Mouse (Mus musculus): ENCODE results near the gene Trabd2b. TPM values are rescaled to one million over a fixed set of nuclear protein-coding genes. Genes with fewer than 3 reads are reported as not detected.

Trabd2b gene
- total and polyA plus RNA-seq, 3 experiments, result not detected

DNA sequence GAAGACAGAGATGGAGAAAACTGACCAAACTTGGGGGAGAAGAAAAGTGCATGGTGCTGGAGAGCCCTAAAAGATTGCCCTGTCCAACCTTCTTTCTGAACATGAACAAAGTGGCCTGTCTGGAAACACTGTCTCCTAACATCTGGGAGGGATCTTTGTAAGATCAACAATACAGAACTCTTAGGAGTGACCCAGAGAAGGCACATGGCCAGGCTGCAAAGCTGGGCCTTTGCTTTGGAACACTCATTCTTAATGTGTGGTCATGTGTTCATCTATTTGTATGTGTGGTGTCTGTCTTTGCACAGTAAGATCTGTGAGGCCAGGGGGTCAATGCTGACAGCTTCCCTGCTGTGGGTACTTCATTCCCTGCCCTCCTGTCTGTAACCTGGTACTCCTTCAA is 16.9 kb upstream of the Trabd2b start:
- TF ChIP-seq USF2 (IDR thresholded peaks at IDR 0.05; ENCODE audit: borderline replicate concordance in 1 of 2, insufficient read depth in 1 of 2, low read depth in 1 of 2, low read length in 2 of 2), result no peak
- no peak for TF ChIP-seq POLR2AphosphoS5 (IDR thresholded peaks at IDR 0.05; ENCODE audit: borderline replicate concordance, low read depth, low read length)
- TF ChIP-seq EP300 (IDR thresholded peaks at IDR 0.05; ENCODE audit: low read depth in 1 of 2, low read length in 2 of 2), result no peak
- TF ChIP-seq TCF12 (IDR thresholded peaks at IDR 0.05; ENCODE audit: low read depth, low read length), result no peak
- no peak for TF ChIP-seq SIN3A (IDR thresholded peaks at IDR 0.05; ENCODE audit: low read length)
- no peaks in the 10 kb centered on the region for H3K36me3 ChIP-seq (ENCODE audit: control insufficient read depth in 1 of 2, insufficient read depth in 2 of 2, low read length in 2 of 2)
- DNase-seq (ENCODE audit: low read depth, low spot score), result no peak
- H3K79me2 ChIP-seq (ENCODE audit: control insufficient read depth, insufficient read depth, low read length, poor library complexity), result no peaks in the 10 kb centered on the region
- H3K27me3 ChIP-seq (ENCODE audit: control insufficient read depth in 1 of 2, insufficient read depth in 2 of 2, low read length in 2 of 2), result no peaks in the 10 kb centered on the region
- H3K9me3 ChIP-seq (replicated peaks; ENCODE audit: insufficient read depth, low read length), result no peaks in the 10 kb centered on the region
- H3K4me3 ChIP-seq (ENCODE audit: control insufficient read depth in 1 of 2, insufficient read depth in 1 of 2, low read depth in 2 of 2, low read length in 2 of 2), result no peak overlapping the region
- no peaks in the 10 kb centered on the region for H3K4me1 ChIP-seq (ENCODE audit: control insufficient read depth in 1 of 2, insufficient read depth in 2 of 2, low read length in 2 of 2)
- no peak overlapping the region for H3K27ac ChIP-seq (ENCODE audit: control insufficient read depth, low read depth, low read length)
- no peak overlapping the region for H3K9ac ChIP-seq (ENCODE audit: control insufficient read depth, low read depth, low read length, poor library complexity, severe bottlenecking)

DNA sequence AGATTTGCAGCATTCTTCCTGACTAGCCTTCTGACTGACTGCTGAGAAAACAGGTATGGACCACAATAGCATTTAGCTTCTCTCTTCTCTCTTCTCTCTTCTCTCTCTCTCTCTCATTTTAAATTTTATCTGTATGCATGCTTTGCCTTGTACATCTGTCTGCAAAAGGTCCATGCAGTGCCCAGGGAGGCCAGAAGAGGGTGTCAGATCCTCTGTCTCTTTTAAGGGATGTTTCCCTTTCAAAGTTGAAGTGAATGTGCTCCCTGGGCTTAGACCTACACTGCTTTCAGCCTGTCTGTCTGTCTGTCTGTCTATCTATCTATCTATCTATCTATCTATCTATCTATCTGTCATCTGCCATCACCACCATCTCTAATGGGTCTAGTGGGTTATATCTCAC is 8.9 kb upstream of the Trabd2b start:
- Histone ChIP-seq H3K4me3 (ENCODE audit: control insufficient read depth in 1 of 2, insufficient read depth in 1 of 2, low read depth in 2 of 2, low read length in 2 of 2) (no peak overlapping the region), H3K9ac (ENCODE audit: control insufficient read depth, low read depth, low read length, poor library complexity, severe bottlenecking) (no peak overlapping the region), H3K4me1 (ENCODE audit: control insufficient read depth in 1 of 2, insufficient read depth in 2 of 2, low read length in 2 of 2) (no peaks in the 10 kb centered on the region), H3K9me3 (replicated peaks; ENCODE audit: insufficient read depth, low read length) (no peaks in the 10 kb centered on the region), H3K27me3 (ENCODE audit: control insufficient read depth in 1 of 2, insufficient read depth in 2 of 2, low read length in 2 of 2) (no peaks in the 10 kb centered on the region), H3K36me3 (ENCODE audit: control insufficient read depth in 1 of 2, insufficient read depth in 2 of 2, low read length in 2 of 2) (no peaks in the 10 kb centered on the region), H3K27ac (ENCODE audit: control insufficient read depth, low read depth, low read length) (no peak overlapping the region), H3K79me2 (ENCODE audit: control insufficient read depth, insufficient read depth, low read length, poor library complexity) (no peaks in the 10 kb centered on the region)
- TF ChIP-seq E2F4 (IDR thresholded peaks at IDR 0.05; ENCODE audit: borderline replicate concordance, low read depth, low read length), result no peak
- no peak for TF ChIP-seq BHLHE40 (IDR thresholded peaks at IDR 0.05; ENCODE audit: borderline replicate concordance, low read depth, low read length)
- TF ChIP-seq POLR2A (IDR thresholded peaks at IDR 0.05; ENCODE audit: control insufficient read depth in 1 of 2, insufficient read depth in 1 of 2, low read depth in 1 of 2, low read length in 2 of 2, poor library complexity in 1 of 2), result no peak
- TF ChIP-seq MAX (IDR thresholded peaks at IDR 0.05; ENCODE audit: low read length), result no peak
- TF ChIP-seq NELFE (IDR thresholded peaks at IDR 0.05; ENCODE audit: low read depth, low read length), result no peak
- no peak for TF ChIP-seq MEF2A (IDR thresholded peaks at IDR 0.05; ENCODE audit: extremely low read depth, insufficient replicate concordance, low read depth, low read length, poor library complexity, severe bottlenecking)
- DNase-seq (ENCODE audit: low read depth, low spot score), result no peak

DNA sequence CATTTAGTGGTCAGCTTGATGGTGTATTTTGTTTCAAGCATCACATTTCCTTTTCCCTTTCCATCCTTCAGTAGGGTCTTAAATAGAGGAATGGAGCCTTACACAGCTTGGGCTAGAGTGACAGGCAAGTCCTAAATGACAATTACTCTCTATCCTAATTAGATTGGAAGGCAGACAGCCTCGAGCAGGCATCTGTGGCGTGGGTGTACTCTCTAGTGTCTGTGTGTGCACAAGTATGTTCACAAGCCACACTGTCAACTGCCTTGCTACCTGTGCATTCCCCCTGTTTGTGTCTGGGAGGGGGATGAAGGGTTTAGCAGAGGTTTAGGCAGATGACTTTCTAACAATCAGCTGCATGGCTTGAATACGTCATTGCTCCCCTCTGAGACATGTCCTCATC is 6.7 kb upstream of the Trabd2b start:
- H3K4me3 ChIP-seq (ENCODE audit: control insufficient read depth in 1 of 2, insufficient read depth in 1 of 2, low read depth in 2 of 2, low read length in 2 of 2), result no peak overlapping the region
- H3K4me1 ChIP-seq (ENCODE audit: control insufficient read depth in 1 of 2, insufficient read depth in 2 of 2, low read length in 2 of 2), result no peaks in the 10 kb centered on the region
- no peak overlapping the region for H3K9ac ChIP-seq (ENCODE audit: control insufficient read depth, low read depth, low read length, poor library complexity, severe bottlenecking)
- no peaks in the 10 kb centered on the region for H3K27me3 ChIP-seq (ENCODE audit: control insufficient read depth in 1 of 2, insufficient read depth in 2 of 2, low read length in 2 of 2)
- no peak overlapping the region for H3K27ac ChIP-seq (ENCODE audit: control insufficient read depth, low read depth, low read length)
- H3K36me3 ChIP-seq (ENCODE audit: control insufficient read depth in 1 of 2, insufficient read depth in 2 of 2, low read length in 2 of 2), result no peaks in the 10 kb centered on the region
- no peaks in the 10 kb centered on the region for H3K79me2 ChIP-seq (ENCODE audit: control insufficient read depth, insufficient read depth, low read length, poor library complexity)
- DNase-seq (ENCODE audit: low read depth, low spot score), result no peak
- no peaks in the 10 kb centered on the region for H3K9me3 ChIP-seq (replicated peaks; ENCODE audit: insufficient read depth, low read length)
- no peak for TF ChIP-seq KAT2A (conservative IDR thresholded peaks at IDR 0.05; ENCODE audit: low read depth, low read length)
- TF ChIP-seq HCFC1 (IDR thresholded peaks at IDR 0.05; ENCODE audit: low read depth, low read length), result no peak
- TF ChIP-seq POLR2A (IDR thresholded peaks at IDR 0.05; ENCODE audit: control insufficient read depth in 1 of 2, insufficient read depth in 1 of 2, low read depth in 1 of 2, low read length in 2 of 2, poor library complexity in 1 of 2), result no peak
- no peak for TF ChIP-seq CTCF (IDR thresholded peaks at IDR 0.05 in 2 of 3, conservative IDR thresholded peaks at IDR 0.05 in 1 of 3; ENCODE audit: control insufficient read depth in 1 of 3, insufficient read depth in 1 of 3, low read depth in 2 of 3, low read length in 3 of 3, poor library complexity in 1 of 3, severe bottlenecking in 1 of 3)
- TF ChIP-seq SIN3A (IDR thresholded peaks at IDR 0.05; ENCODE audit: low read length), result no peak
- no peak for TF ChIP-seq ZMIZ1 (IDR thresholded peaks at IDR 0.05; ENCODE audit: low read depth, low read length)
- no peak for TF ChIP-seq USF1 (IDR thresholded peaks at IDR 0.05; ENCODE audit: low read depth, low read length)
- TF ChIP-seq MAX (IDR thresholded peaks at IDR 0.05; ENCODE audit: low read length), result no peak
- no peak for TF ChIP-seq TBP (IDR thresholded peaks at IDR 0.05; ENCODE audit: low read depth, low read length)
- no peak for TF ChIP-seq NELFE (IDR thresholded peaks at IDR 0.05; ENCODE audit: low read depth, low read length)
- TF ChIP-seq ZKSCAN1 (IDR thresholded peaks at IDR 0.05; ENCODE audit: low read depth, low read length), result no peak
- TF ChIP-seq USF2 (IDR thresholded peaks at IDR 0.05; ENCODE audit: borderline replicate concordance in 1 of 2, insufficient read depth in 1 of 2, low read depth in 1 of 2, low read length in 2 of 2), result no peak
- no peak for TF ChIP-seq MYC (IDR thresholded peaks at IDR 0.05; ENCODE audit: low read depth, low read length)
